Mouse (Mus musculus) right cerebral cortex, postnatal 36 days (tissue): ENCODE results near the gene Olfr643.
"Not testable (repeated sequence)": the region's sequence is repeated elsewhere in the genome, so short reads cannot be mapped to it uniquely, and the experiment has no call there.

Experiments used
- DNase-seq, 2 experiments: peaks; one replicate each; pipeline ENCODE4 v3.0.0; 2022; ENCODE audit warnings: low spot score in 2 of 2, mixed read lengths in 1 of 2

Olfr643 gene

DNA sequence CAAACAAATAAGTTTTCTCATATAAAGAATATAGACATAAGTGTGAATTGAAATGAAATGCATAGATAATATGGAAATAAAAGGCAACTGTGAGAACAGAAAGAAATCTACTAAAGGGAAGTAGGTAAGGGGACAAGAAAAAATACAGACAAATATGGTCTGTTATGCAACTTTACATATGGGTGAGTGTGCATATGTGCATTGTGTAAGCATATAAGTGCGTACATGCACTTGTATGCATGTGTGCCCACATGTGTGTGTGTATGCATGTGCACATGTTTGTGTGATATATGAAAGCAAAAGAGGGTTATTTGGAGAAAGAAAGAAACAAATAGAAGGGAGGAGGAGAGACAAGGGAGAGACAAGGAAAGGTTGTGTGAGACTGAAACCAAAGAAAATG is 118.3 kb downstream of the Olfr643 start:
- DNase-seq: no peak

DNA sequence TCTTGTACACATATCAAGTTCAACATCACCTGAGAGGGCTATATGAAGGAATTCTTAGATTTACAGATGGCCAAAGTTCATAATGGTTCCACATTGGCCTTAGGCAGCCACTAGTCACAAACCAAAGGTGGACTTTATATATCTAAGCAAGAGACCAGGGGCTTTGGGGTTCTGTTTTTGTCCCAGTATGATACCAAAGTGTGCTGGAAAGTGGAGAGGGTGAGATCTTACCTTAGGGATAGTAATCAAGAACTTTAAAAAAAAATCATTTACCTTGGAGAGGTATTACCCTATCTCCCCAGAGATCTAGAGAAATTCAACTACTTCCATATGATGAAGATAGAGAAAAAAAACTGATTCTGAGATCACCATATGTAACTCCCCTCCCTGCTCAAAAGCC is 120.0 kb downstream of the Olfr643 start, which contains the start of gene Olfr639:
TSS of gene Olfr639 (minus strand) at position 101 of the 400 bp plus-strand sequence.
- no peak for DNase-seq

DNA sequence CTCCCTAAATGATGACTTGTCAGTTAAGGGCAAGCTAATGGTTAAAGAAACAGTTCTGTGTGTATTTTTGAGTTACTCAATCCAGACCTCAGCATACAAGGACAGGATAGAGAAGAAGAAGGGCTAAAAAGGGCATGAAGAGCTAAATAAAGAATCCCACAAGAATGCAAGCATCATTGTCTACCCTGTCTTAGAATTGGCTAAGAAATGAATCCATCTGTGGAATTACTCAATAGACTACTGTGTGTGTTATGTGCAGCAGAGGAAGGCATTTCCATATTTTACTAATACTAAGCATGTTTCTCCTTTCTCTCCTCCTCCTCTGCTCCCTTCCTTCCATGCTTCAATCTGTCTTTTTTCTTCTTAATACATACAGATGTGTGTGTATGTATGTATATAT is 138.1 kb downstream of the Olfr643 start:
- no peak for DNase-seq

DNA sequence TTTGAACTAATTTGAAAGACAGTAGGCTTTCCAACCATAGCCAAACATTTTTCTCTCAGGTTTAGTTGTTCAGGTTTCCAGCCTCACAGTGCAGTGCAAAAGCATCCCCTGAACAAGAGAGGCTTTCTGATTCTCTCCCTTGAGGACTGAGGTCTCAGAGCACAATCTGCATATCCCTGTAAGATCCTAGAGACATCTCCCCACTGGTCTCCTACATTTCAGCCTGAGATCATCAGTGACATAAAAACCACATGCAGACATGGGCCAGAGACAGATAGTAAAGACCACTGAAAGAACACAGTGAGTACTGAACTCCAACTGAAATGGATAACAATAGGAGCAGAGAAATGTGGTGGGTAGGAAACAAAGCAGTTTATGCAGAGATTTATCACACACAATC is 138.8 kb downstream of the Olfr643 start, which contains the start of gene Olfr638:
TSS of gene Olfr638 (plus strand) at position 301 of the 400 bp plus-strand sequence.
- no peak for DNase-seq

DNA sequence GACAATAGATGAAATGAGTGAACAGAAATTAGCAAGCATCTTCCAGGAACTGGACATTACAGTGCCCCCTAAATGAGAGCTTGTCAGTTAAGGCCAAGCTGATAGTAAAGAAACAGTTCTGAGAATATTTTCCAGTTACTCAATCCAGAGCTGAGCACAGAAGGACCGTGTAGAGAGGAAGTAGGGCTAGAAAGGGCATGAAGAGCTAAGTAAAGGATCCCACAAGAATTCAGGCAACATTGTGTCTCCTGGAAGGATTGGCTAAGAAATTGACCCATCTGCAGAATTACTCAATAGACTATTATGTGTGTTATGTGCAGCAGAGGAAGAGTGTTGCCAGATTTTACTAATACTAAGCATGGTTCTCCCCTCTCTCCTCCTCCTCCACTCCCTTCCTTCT is 165.4 kb downstream of the Olfr643 start:
- DNase-seq: no peak

DNA sequence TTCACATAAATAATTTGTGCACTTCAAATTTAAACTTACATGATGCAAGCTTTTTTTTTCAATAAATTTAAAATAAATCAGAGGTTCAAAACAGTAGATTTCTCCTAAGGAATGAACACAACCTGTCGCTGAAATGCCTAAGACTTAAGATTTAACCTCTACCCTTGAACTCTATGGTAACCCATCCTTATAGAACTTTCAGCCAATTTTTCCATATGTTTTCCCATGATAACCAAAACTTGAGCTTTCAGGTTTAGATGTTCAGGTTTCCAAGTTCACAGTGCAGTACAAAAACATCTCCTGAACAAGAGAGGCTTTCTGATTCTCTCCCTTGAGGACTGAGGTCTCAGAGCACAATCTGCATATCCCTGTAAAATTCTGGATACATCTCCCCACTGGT is 166.4 kb downstream of the Olfr643 start, which contains the start of gene Olfr635:
TSS of gene Olfr635 (plus strand) at position 301 of the 400 bp plus-strand sequence.
- no peak for DNase-seq

DNA sequence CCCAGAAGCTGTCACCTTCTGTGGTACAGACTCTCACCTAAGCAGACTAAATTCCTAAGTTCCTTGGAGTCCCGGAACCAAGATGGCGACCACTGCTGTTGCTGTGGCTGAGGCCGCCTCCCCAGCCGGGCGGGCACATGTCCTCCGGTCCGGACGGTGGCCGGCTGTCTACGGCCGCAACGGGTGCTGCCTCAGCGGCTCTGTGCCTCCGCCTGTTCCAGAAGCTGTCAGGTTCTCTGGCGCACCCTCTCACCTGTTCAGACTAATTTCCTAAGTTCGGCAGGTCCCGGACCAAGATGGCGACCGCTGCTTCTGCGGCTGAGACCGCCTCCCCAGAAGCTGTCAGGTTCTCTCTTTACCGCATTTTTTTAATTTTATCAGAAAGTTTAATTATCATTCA is 170.3 kb downstream of the Olfr643 start:
- not testable (repeated sequence) for DNase-seq
